Mouse (Mus musculus) spleen, adult 2 months (tissue): ENCODE data around the gene Fntb.

ENCODE experiments used
- CTCF ChIP-seq: fragments of 200-500 bp; IDR thresholded peaks from 2 replicates; pipeline ENCODE4 v1.5.1; 2011; ENCODE audit warnings: mild to moderate bottlenecking, inconsistent platforms; ENCODE audit not compliant: insufficient read depth, insufficient read length, insufficient replicate concordance; ENCODE audit errors: extremely low read depth
- POLR2A ChIP-seq: fragments of 200-500 bp; IDR thresholded peaks from 2 replicates; pipeline ENCODE4 v1.6.1; 2011; ENCODE audit warnings: low read depth, low read length, inconsistent platforms

GRCm38 (mm10) chr12:76852419-76852818, 87.0 kb downstream of the Fntb start:
- TF ChIP-seq CTCF: no peak
- no peak for TF ChIP-seq POLR2A
